Mouse (Mus musculus): ENCODE data around the gene Spag16. TPM values are rescaled to one million over a fixed set of nuclear protein-coding genes. Genes with fewer than 3 reads are reported as not detected.

The Spag16 gene
- polyA plus RNA-seq, 1 experiment = not detected

- H3K79me2 ChIP-seq (ENCODE audit: control insufficient read depth, insufficient read depth) = no peaks in the 10 kb centered on the region
- no peaks in the 10 kb centered on the region for H3K36me3 ChIP-seq (ENCODE audit: control insufficient read depth, insufficient read depth)
- H3ac ChIP-seq (ENCODE audit: control insufficient read depth, insufficient read length) = no peak overlapping the region
- no peak overlapping the region for H3K4me3 ChIP-seq
- no peak overlapping the region for H3K4me2 ChIP-seq (ENCODE audit: low read depth)
- no peaks in the 10 kb centered on the region for H3K27me3 ChIP-seq (ENCODE audit: control insufficient read depth, insufficient read depth, insufficient read length)
- no peak for TF ChIP-seq CEBPB (IDR thresholded peaks at IDR 0.05; ENCODE audit: insufficient read depth, poor library complexity, severe bottlenecking)
Measured at GRCm38 (mm10) chr1:70128035-70128434, 301.3 kb downstream of the Spag16 start.

- Histone ChIP-seq H3K4me3 (no peak overlapping the region), H3K79me2 (ENCODE audit: control insufficient read depth, insufficient read depth) (no peaks in the 10 kb centered on the region), H3K27me3 (ENCODE audit: control insufficient read depth, insufficient read depth, insufficient read length) (no peaks in the 10 kb centered on the region), H3ac (ENCODE audit: control insufficient read depth, insufficient read length) (no peak overlapping the region), H3K4me2 (ENCODE audit: low read depth) (peak overlapping the region; percentile 51), H3K36me3 (ENCODE audit: control insufficient read depth, insufficient read depth) (no peaks in the 10 kb centered on the region)
- TF ChIP-seq MYOD1 (IDR thresholded peaks at IDR 0.05; ENCODE audit: control insufficient read depth in 1 of 3, insufficient read length in 2 of 3, low read depth in 2 of 3) = peak in 2 of 3 experiments; percentile 10 to 45
- TF ChIP-seq CEBPB (IDR thresholded peaks at IDR 0.05; ENCODE audit: insufficient read depth, poor library complexity, severe bottlenecking) = 0 out of 2 replicates have a peak, but pooled peaks have one; percentile 2
- TF ChIP-seq POLR2A (IDR thresholded peaks at IDR 0.05; ENCODE audit: insufficient read length, low read depth) = no peak
Measured at GRCm38 (mm10) chr1:70135547-70135946, 308.8 kb downstream of the Spag16 start.

- TF ChIP-seq SRF (IDR thresholded peaks at IDR 0.05; ENCODE audit: control insufficient read depth, insufficient read length, low read depth) (no peak), MYOD1 (IDR thresholded peaks at IDR 0.05; ENCODE audit: control insufficient read depth in 1 of 3, insufficient read length in 2 of 3, low read depth in 2 of 3) (no peak), CEBPB (IDR thresholded peaks at IDR 0.05; ENCODE audit: insufficient read depth, poor library complexity, severe bottlenecking) (no peak), USF1 (IDR thresholded peaks at IDR 0.05; ENCODE audit: low read depth) (no peak), E2F4 (IDR thresholded peaks at IDR 0.05; ENCODE audit: insufficient read depth) (no peak), TCF3 (IDR thresholded peaks at IDR 0.05; ENCODE audit: insufficient read length, low read depth) (no peak), POLR2AphosphoS2 (IDR thresholded peaks at IDR 0.05; ENCODE audit: insufficient read length, low read depth) (no peak), POLR2A (IDR thresholded peaks at IDR 0.05; ENCODE audit: insufficient read length, low read depth) (no peak), MAX (IDR thresholded peaks at IDR 0.05; ENCODE audit: low read depth) (no peak), MYOG (IDR thresholded peaks at IDR 0.05; ENCODE audit: control insufficient read depth in 1 of 3, insufficient read depth in 1 of 3, insufficient read length in 2 of 3, low read depth in 2 of 3) (no peak), REST (IDR thresholded peaks at IDR 0.05; ENCODE audit: insufficient read depth, insufficient read length) (no peak), TCF12 (IDR thresholded peaks at IDR 0.05; ENCODE audit: insufficient read depth, poor library complexity, severe bottlenecking) (no peak)
- Histone ChIP-seq H3K27me3 (ENCODE audit: control insufficient read depth, insufficient read depth, insufficient read length) (no peaks in the 10 kb centered on the region), H3K4me3 (no peak overlapping the region), H3ac (ENCODE audit: control insufficient read depth, insufficient read length) (no peak overlapping the region), H3K36me3 (ENCODE audit: control insufficient read depth, insufficient read depth) (no peaks in the 10 kb centered on the region), H3K4me2 (ENCODE audit: low read depth) (no peak overlapping the region), H3K79me2 (ENCODE audit: control insufficient read depth, insufficient read depth) (no peaks in the 10 kb centered on the region)
Measured at GRCm38 (mm10) chr1:70165343-70166158, 338.8 kb downstream of the Spag16 start.

GRCm38 (mm10) chr1:70180123-70180741, 353.5 kb downstream of the Spag16 start:
- no peak overlapping the region for H3K4me3 ChIP-seq
- no peak overlapping the region for H3ac ChIP-seq (ENCODE audit: control insufficient read depth, insufficient read length)
- H3K4me2 ChIP-seq (ENCODE audit: low read depth) = no peak overlapping the region
- no peak for TF ChIP-seq POLR2AphosphoS2 (IDR thresholded peaks at IDR 0.05; ENCODE audit: insufficient read length, low read depth)
- TF ChIP-seq CEBPB (IDR thresholded peaks at IDR 0.05; ENCODE audit: insufficient read depth, poor library complexity, severe bottlenecking) = no peak
- TF ChIP-seq MYOG (IDR thresholded peaks at IDR 0.05; ENCODE audit: control insufficient read depth in 1 of 3, insufficient read depth in 1 of 3, insufficient read length in 2 of 3, low read depth in 2 of 3) = no peak
- TF ChIP-seq POLR2A (IDR thresholded peaks at IDR 0.05; ENCODE audit: insufficient read length, low read depth) = no peak
- TF ChIP-seq MYOD1 (IDR thresholded peaks at IDR 0.05; ENCODE audit: control insufficient read depth in 1 of 3, insufficient read length in 2 of 3, low read depth in 2 of 3) = no peak
- TF ChIP-seq E2F4 (IDR thresholded peaks at IDR 0.05; ENCODE audit: insufficient read depth) = no peak
- TF ChIP-seq SRF (IDR thresholded peaks at IDR 0.05; ENCODE audit: control insufficient read depth, insufficient read length, low read depth) = no peak
- no peak for TF ChIP-seq TCF12 (IDR thresholded peaks at IDR 0.05; ENCODE audit: insufficient read depth, poor library complexity, severe bottlenecking)
- TF ChIP-seq TCF3 (IDR thresholded peaks at IDR 0.05; ENCODE audit: insufficient read length, low read depth) = no peak
- TF ChIP-seq USF1 (IDR thresholded peaks at IDR 0.05; ENCODE audit: low read depth) = no peak
- TF ChIP-seq REST (IDR thresholded peaks at IDR 0.05; ENCODE audit: insufficient read depth, insufficient read length) = no peak
- no peak for TF ChIP-seq MAX (IDR thresholded peaks at IDR 0.05; ENCODE audit: low read depth)
- no peaks in the 10 kb centered on the region for H3K27me3 ChIP-seq (ENCODE audit: control insufficient read depth, insufficient read depth, insufficient read length)
- H3K36me3 ChIP-seq (ENCODE audit: control insufficient read depth, insufficient read depth) = no peaks in the 10 kb centered on the region
- no peaks in the 10 kb centered on the region for H3K79me2 ChIP-seq (ENCODE audit: control insufficient read depth, insufficient read depth)

GRCm38 (mm10) chr1:70264815-70265214, 438.0 kb downstream of the Spag16 start:
- no peak overlapping the region for H3K4me2 ChIP-seq (ENCODE audit: low read depth)
- no peaks in the 10 kb centered on the region for H3K36me3 ChIP-seq (ENCODE audit: control insufficient read depth, insufficient read depth)
- no peak for TF ChIP-seq POLR2A (IDR thresholded peaks at IDR 0.05; ENCODE audit: insufficient read length, low read depth)
- TF ChIP-seq TCF3 (IDR thresholded peaks at IDR 0.05; ENCODE audit: insufficient read length, low read depth) = no peak
- TF ChIP-seq REST (IDR thresholded peaks at IDR 0.05; ENCODE audit: insufficient read depth, insufficient read length) = no peak
- no peak overlapping the region for H3K4me3 ChIP-seq
- H3K79me2 ChIP-seq (ENCODE audit: control insufficient read depth, insufficient read depth) = no peaks in the 10 kb centered on the region
- H3ac ChIP-seq (ENCODE audit: control insufficient read depth, insufficient read length) = no peak overlapping the region
- H3K27me3 ChIP-seq (ENCODE audit: control insufficient read depth, insufficient read depth, insufficient read length) = no peaks in the 10 kb centered on the region

Data from myocyte (in vitro differentiated cells).